Mouse (Mus musculus): ENCODE measurements around the gene Gpr146. TPM values are rescaled to one million over a fixed set of nuclear protein-coding genes. Genes with fewer than 3 reads are reported as not detected.

The Gpr146 gene
- polyA plus RNA-seq, 2 experiments, result 1.9 to 2.3 TPM

DNA sequence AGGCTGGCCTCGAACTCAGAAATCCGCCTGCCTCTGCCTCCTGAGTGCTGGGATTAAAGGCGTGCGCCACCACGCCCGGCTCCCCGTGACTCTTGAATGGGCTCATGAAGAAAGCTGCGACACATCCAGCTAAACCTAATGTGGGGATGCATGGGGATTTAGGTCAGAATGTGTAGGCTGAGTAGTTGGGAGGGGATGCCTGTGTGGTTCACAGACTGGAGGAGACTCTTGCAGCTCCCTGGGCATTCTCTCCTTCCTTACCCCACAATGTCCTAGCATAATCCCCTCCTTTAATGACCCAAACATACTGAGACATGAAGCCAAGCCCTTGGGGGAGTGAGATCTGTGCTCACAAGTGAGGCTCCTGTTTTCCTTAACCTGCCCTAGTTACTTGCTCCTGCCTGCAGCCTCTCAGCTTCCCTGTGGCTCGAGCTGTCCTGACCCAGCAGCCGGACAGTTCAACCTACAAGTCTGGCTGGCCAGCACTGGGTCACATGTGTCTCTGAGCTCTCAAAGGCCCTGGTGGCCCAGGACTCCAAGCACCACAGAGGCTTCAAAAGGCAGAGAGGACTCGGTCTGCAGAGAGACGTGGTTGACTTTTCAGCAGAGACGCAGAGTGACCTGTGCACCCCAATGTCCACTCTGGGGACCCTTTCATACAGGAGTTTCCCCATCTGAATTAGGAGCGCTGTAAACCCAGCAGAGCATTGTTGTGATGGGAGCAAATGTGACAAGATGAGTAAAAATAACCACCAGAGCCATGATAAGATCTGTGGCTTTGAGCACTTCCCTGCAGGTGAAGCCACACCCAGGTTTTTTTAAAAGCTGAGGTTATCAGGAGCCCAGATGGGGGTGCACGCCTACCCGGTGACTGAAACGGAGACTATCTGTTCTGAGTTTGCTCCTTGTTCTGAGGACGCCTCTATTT lies 4.4 kb downstream of the Gpr146 start:
- H3K9me3 ChIP-seq (ENCODE audit: control insufficient read depth, low read length), result no peaks in the 10 kb centered on the region
- peaks cover 33% of the 10 kb centered on the region for H3K4me1 ChIP-seq (ENCODE audit: control insufficient read depth, insufficient read depth, low read length)
- no peak for TF ChIP-seq POLR2A (IDR thresholded peaks at IDR 0.05; ENCODE audit: borderline replicate concordance, extremely low read depth, insufficient read depth, insufficient read length)
- no peak overlapping the region for H3K9ac ChIP-seq (ENCODE audit: low read depth, low read length, severe bottlenecking)
- no peak for DNase-seq (ENCODE audit: low spot score)
- H3K36me3 ChIP-seq (ENCODE audit: control insufficient read depth, insufficient read depth, low read length), result no peaks in the 10 kb centered on the region
- no peak for ATAC-seq (ENCODE audit: low FRiP score, low read depth)
- H3K27ac ChIP-seq (replicated peaks; ENCODE audit: low read depth, low read length), result no peak overlapping the region
- H3K4me2 ChIP-seq (replicated peaks; ENCODE audit: low read depth, low read length, severe bottlenecking), result no peak overlapping the region
- H3K4me3 ChIP-seq (replicated peaks; ENCODE audit: low read length), result no peak overlapping the region
- H3K27me3 ChIP-seq (ENCODE audit: control insufficient read depth, insufficient read depth, low read length), result no peaks in the 10 kb centered on the region
- 81% methylated on average over 18 of the region's 18 CpGs for WGBS

DNA sequence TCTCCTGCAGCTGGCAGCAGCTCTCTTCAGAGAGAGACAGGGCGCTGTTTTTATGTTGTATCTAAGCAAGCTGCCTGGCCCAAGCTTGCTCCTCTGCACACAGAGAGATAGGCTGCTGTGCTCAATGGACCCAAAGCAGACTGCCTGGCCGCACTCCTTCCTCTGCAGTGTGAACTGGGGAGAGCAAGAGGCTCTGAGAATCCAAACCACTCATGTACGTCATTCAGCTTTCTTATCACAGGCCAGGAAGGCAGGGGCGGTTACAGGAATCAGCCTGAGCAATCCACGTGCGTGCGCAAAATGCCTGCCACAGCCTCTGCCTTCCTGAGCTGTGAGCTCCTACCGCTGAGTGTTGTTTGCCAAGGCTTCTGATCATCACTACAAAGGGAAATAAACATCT lies 5.3 kb downstream of the Gpr146 start:
- Histone ChIP-seq H3K27me3 (ENCODE audit: control insufficient read depth, insufficient read depth, low read length) (no peaks in the 10 kb centered on the region), H3K27ac (replicated peaks; ENCODE audit: low read depth, low read length) (no peak overlapping the region), H3K9ac (ENCODE audit: low read depth, low read length, severe bottlenecking) (no peak overlapping the region; the same call in 1 of the 2 replicates), H3K4me3 (replicated peaks; ENCODE audit: low read length) (no peak overlapping the region), H3K9me3 (ENCODE audit: control insufficient read depth, low read length) (no peaks in the 10 kb centered on the region), H3K4me2 (replicated peaks; ENCODE audit: low read depth, low read length, severe bottlenecking) (no peak overlapping the region), H3K4me1 (ENCODE audit: control insufficient read depth, insufficient read depth, low read length) (peaks cover 31% of the 10 kb centered on the region), H3K36me3 (ENCODE audit: control insufficient read depth, insufficient read depth, low read length) (no peaks in the 10 kb centered on the region)
- ATAC-seq (ENCODE audit: low FRiP score, low read depth), result no peak
- TF ChIP-seq POLR2A (IDR thresholded peaks at IDR 0.05; ENCODE audit: borderline replicate concordance, extremely low read depth, insufficient read depth, insufficient read length), result no peak
- 72% methylated on average over 8 of the region's 8 CpGs for WGBS
- no peak for DNase-seq (ENCODE audit: low spot score)

DNA sequence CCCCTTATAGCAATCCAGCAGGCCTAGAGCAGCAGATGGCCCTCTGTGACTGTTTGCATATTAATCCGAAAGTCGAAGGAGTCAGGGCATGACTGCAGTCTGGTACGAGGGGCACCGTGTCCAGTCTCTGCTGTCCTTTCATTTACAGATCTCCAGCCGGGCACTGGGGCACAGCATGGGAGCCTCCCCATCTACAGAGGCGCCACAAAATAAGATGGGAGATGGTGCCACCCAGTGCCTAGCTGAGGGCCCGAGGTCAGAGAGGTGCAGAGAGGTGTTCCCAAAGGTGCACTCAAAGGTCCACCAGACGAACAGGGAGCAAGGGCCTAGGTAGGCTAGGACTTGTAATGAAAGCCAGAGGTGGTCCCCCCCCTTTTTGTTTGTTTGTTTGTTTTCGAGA lies 5.7 kb downstream of the Gpr146 start:
- no peak overlapping the region for H3K4me3 ChIP-seq (replicated peaks; ENCODE audit: low read length)
- DNase-seq (ENCODE audit: low spot score) (no peak), ATAC-seq (ENCODE audit: low FRiP score, low read depth) (no peak)
- WGBS, result 86% methylated on average over 9 of the region's 9 CpGs
- no peaks in the 10 kb centered on the region for H3K36me3 ChIP-seq (ENCODE audit: control insufficient read depth, insufficient read depth, low read length)
- 0 out of 2 replicates have a peak overlapping the region, but pooled peaks have one; percentile 19 for H3K27ac ChIP-seq (replicated peaks; ENCODE audit: low read depth, low read length)
- no peaks in the 10 kb centered on the region for H3K27me3 ChIP-seq (ENCODE audit: control insufficient read depth, insufficient read depth, low read length)
- H3K9ac ChIP-seq (ENCODE audit: low read depth, low read length, severe bottlenecking), result no peak overlapping the region
- no peak for TF ChIP-seq POLR2A (IDR thresholded peaks at IDR 0.05; ENCODE audit: borderline replicate concordance, extremely low read depth, insufficient read depth, insufficient read length)
- H3K4me1 ChIP-seq (ENCODE audit: control insufficient read depth, insufficient read depth, low read length), result peaks cover 31% of the 10 kb centered on the region
- no peak overlapping the region for H3K4me2 ChIP-seq (replicated peaks; ENCODE audit: low read depth, low read length, severe bottlenecking)
- no peaks in the 10 kb centered on the region for H3K9me3 ChIP-seq (ENCODE audit: control insufficient read depth, low read length)

DNA sequence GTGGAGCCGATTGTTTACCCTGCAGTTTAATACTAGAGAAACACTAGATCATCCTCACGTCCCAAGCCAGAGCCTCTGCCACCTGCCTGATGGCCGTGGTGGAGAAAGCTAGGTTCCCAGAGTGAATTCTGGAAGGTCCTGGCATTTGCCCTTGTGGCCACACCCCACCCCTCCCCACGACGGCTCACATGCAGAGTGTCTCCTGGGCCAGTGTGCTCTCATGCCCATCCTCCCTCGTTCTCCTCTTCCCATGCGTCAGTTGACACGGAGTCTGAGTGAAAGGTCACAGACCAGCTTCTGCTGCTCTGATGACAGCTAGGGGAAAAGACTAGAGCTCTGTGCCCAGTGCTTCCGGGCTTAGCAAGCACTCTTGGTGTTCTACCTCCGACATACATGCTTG lies 7.0 kb downstream of the Gpr146 start:
- no peak for TF ChIP-seq POLR2A (IDR thresholded peaks at IDR 0.05; ENCODE audit: borderline replicate concordance, extremely low read depth, insufficient read depth, insufficient read length)
- Histone ChIP-seq H3K36me3 (ENCODE audit: control insufficient read depth, insufficient read depth, low read length) (no peaks in the 10 kb centered on the region), H3K9ac (ENCODE audit: low read depth, low read length, severe bottlenecking) (no peak overlapping the region), H3K27me3 (ENCODE audit: control insufficient read depth, insufficient read depth, low read length) (no peaks in the 10 kb centered on the region), H3K4me2 (replicated peaks; ENCODE audit: low read depth, low read length, severe bottlenecking) (no peak overlapping the region), H3K4me1 (ENCODE audit: control insufficient read depth, insufficient read depth, low read length) (peaks cover 32% of the 10 kb centered on the region), H3K9me3 (ENCODE audit: control insufficient read depth, low read length) (no peaks in the 10 kb centered on the region), H3K4me3 (replicated peaks; ENCODE audit: low read length) (no peak overlapping the region), H3K27ac (replicated peaks; ENCODE audit: low read depth, low read length) (no peak overlapping the region)
- no peak for DNase-seq (ENCODE audit: low spot score)
- WGBS, result 69% methylated on average over 10 of the region's 10 CpGs
- ATAC-seq (ENCODE audit: low FRiP score, low read depth), result no peak

DNA sequence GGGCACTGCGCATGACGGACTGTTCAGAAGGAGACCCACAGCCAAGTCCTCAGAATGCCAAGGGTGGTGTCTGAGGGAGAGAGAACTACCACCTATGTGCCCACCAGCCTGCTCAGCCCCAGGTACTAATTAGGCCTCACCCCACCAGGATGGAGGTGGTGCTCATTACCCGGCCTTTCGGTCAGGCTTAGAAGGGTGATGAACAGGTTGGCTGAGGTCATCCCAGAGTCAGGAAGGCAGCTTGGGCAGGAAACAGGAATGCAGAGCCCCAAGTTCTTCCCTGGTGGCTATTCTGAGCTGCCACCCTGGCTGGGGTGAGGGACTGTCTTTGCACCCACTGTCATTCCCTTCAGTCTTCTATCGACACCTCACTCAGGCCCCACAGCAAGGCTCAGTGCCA lies 8.6 kb downstream of the Gpr146 start:
- no peaks in the 10 kb centered on the region for H3K9me3 ChIP-seq (ENCODE audit: control insufficient read depth, low read length)
- H3K4me1 ChIP-seq (ENCODE audit: control insufficient read depth, insufficient read depth, low read length), result peaks cover 28% of the 10 kb centered on the region
- H3K36me3 ChIP-seq (ENCODE audit: control insufficient read depth, insufficient read depth, low read length), result no peaks in the 10 kb centered on the region
- DNase-seq (ENCODE audit: low spot score) (no peak), ATAC-seq (ENCODE audit: low FRiP score, low read depth) (no peak)
- H3K4me3 ChIP-seq (replicated peaks; ENCODE audit: low read length), result no peak overlapping the region
- no peaks in the 10 kb centered on the region for H3K27me3 ChIP-seq (ENCODE audit: control insufficient read depth, insufficient read depth, low read length)
- 90% methylated on average over 5 of the region's 5 CpGs for WGBS
- H3K4me2 ChIP-seq (replicated peaks; ENCODE audit: low read depth, low read length, severe bottlenecking), result no peak overlapping the region
- no peak for TF ChIP-seq POLR2A (IDR thresholded peaks at IDR 0.05; ENCODE audit: borderline replicate concordance, extremely low read depth, insufficient read depth, insufficient read length)
- H3K27ac ChIP-seq (replicated peaks; ENCODE audit: low read depth, low read length), result no peak overlapping the region
- H3K9ac ChIP-seq (ENCODE audit: low read depth, low read length, severe bottlenecking), result no peak overlapping the region

Data from limb, embryonic 14.5 days (tissue).